Mouse (Mus musculus) mammary gland, adult 2 months (tissue): Measurements from ENCODE around the gene Srl. TPM values are rescaled to one million over a fixed set of nuclear protein-coding genes. Genes with fewer than 3 reads are reported as not detected.

Source experiments
- polyA plus RNA-seq: library from polyadenylated mRNA; depleted of rRNA; stranded (reverse); fragments of >200 nt; gene quantifications from 2 replicates; pipeline ENCODE4 v1.2.3, GENCODE M21; 2012; ENCODE audit warnings: low replicate concordance; rRNA removed

Srl gene
- polyA plus RNA-seq: 2.3 and 93.5 TPM in 2 replicates

DNA sequence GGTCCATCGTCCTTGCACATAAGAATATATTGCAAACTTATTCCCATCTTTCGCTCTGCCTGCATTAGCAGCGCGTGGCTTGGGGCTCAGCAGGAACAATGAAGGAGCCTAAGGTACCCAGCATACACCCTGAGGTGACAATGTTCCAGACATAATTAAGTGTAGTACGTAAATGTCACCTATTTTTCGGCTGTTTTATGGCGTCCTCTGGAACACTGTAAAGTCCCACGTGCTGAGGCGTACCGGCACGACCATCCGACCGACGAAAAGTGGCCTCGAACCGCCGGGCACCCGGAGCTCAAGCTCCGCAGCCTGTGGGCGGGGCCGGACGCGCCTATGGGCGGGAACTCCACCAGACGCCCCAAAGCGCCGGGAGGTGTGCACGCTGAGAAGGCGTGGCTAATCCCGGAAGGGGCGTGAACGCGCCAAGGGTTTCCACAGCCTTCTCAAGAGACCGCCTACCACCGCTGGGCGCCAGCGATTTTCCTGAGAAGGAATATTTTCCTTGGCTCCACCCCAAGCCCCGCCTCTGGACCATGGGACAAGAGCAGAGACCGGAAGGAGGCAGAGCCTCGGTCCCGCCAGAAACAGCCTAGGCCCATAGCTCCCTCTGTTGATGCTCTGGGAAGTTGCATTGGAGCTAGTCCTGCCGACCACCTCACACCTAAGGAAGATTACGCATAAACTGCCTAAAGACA, at the start of gene Srl:
Srl (minus strand) TSS at position 316 of the 698 bp plus-strand sequence.

DNA sequence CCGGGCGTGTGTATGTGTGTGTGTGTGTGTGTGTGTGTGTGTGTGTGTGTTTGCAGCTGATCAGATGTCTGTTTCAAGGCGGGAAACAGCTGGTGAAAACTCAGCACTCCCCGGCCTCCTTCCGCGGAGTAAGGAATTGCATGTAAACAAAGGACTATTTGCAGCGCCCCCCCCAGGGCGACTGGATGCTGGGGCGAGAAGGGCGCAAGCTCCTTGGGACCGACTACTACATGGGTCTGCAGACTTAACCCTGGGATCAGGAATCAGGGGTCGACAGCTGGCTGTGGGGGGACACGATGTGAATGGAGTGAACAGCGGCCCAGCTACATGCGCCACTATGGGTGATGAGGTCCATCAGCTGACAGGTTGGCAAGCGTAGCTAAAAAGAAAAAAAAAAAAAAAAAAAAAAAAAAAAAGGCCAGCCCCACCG, 18.1 kb upstream of the Srl start, which contains the start of gene Tfap4:
Tfap4 (minus strand) TSS at position 140 of the 430 bp plus-strand sequence.

Other genes with a start within 250 kb of the Srl start
- gene Adcy9, start 121.3 kb downstream of the Srl start, polyA plus RNA-seq: 10.7 and 15.7 TPM in 2 replicates
- gene Tfap4, start 18.0 kb upstream of the Srl start, polyA plus RNA-seq: 8.1 and 10.8 TPM in 2 replicates
- gene Glis2, start 52.9 kb upstream of the Srl start, polyA plus RNA-seq: 27.6 and 30.4 TPM in 2 replicates
- 16.4 and 16.5 TPM in 2 replicates for gene Pam16, start 83.2 kb upstream of the Srl start, polyA plus RNA-seq
- 55.7 and 69.7 TPM in 2 replicates for gene Vasn, start 98.1 kb upstream of the Srl start, polyA plus RNA-seq
- gene Dnaja3, start 98.2 kb upstream of the Srl start, polyA plus RNA-seq: 22.9 and 40.5 TPM in 2 replicates
- 101 and 150 TPM in 2 replicates for gene Coro7, start 138.0 kb upstream of the Srl start, polyA plus RNA-seq
- 5.5 and 7.7 TPM in 2 replicates for gene Nmral1, start 177.5 kb upstream of the Srl start, polyA plus RNA-seq
- gene Hmox2, start 184.5 kb upstream of the Srl start, polyA plus RNA-seq: 25.1 and 44.8 TPM in 2 replicates
- 130 and 138 TPM in 2 replicates for gene Cdip1, start 248.5 kb upstream of the Srl start, polyA plus RNA-seq